Mouse (Mus musculus) midbrain, embryonic 12.5 days (tissue): ENCODE measurements around the gene Ccdc175. TPM values are rescaled to one million over a fixed set of nuclear protein-coding genes. Genes with fewer than 3 reads are reported as not detected.

ENCODE experiments used
- ATAC-seq: fragments of 200-750 bp; cut with Nextera tagmentation; 2 replicates; pipeline ENCODE4 v1.8.0; 2017; ENCODE audit warnings: low read depth, moderate TSS enrichment, moderate library complexity; ENCODE audit not compliant: low FRiP score
- H3K27ac ChIP-seq: fragments of 300-500 bp; sonication (generic); replicated peaks from 2 replicates; pipeline ENCODE4 v1.5.1; 2016; ENCODE audit warnings: mild to moderate bottlenecking
- H3K27me3 ChIP-seq: fragments of 300-500 bp; sonication (generic); 2 replicates; pipeline ENCODE4 v1.6.1; 2016; ENCODE audit warnings: mild to moderate bottlenecking
- H3K36me3 ChIP-seq: fragments of 300-500 bp; sonication (generic); 2 replicates; pipeline ENCODE4 v1.6.1; 2016
- H3K4me1 ChIP-seq: fragments of 300-500 bp; sonication (generic); 2 replicates; pipeline ENCODE4 v1.6.1; 2016
- H3K4me2 ChIP-seq: fragments of 300-500 bp; sonication (generic); replicated peaks from 2 replicates; pipeline ENCODE4 v1.6.1; 2016; ENCODE audit warnings: mild to moderate bottlenecking, moderate library complexity
- H3K4me3 ChIP-seq: fragments of 300-500 bp; sonication (generic); 2 replicates; pipeline ENCODE4 v1.5.1; 2016; ENCODE audit warnings: mild to moderate bottlenecking
- H3K9ac ChIP-seq: fragments of 300-500 bp; sonication (generic); replicated peaks from 2 replicates; pipeline ENCODE4 v1.6.1; 2016; ENCODE audit warnings: mild to moderate bottlenecking, moderate library complexity
- H3K9me3 ChIP-seq: fragments of 300-500 bp; sonication (generic); 2 replicates; pipeline ENCODE4 v1.6.1; 2016; ENCODE audit warnings: mild to moderate bottlenecking
- WGBS: fragments of 180-500 bp; shearing (Covaris S2); methylation state at CpG from one replicate; pipeline ENCODE4 v1.1.7; 2016; 5-methylcytosine and 5-hydroxymethylcytosine counted together
- microRNA-seq: library from miRNA; unstranded; fragments of <30 nt; microRNA quantifications from one replicate; pipeline ENCODE4, GENCODE M21; 2017
- polyA plus RNA-seq: library from polyadenylated mRNA; unstranded; fragments of >200 nt; fragmentation: Nextera tagmentation; extraction: Ambion mirVana; gene quantifications from 2 replicates; pipeline ENCODE4 v1.2.1, GENCODE M21; 2016

The Ccdc175 gene
- polyA plus RNA-seq, 1 experiment from 2014 or later, result not detected

GRCm38 (mm10) chr12:72069626-72070326 is 115.1 kb downstream of the Ccdc175 start:
- Histone ChIP-seq H3K4me2 (peak overlapping the region; percentile 95), H3K4me3 (peak overlapping the region; percentile 64), H3K9me3 (no peaks in the 10 kb centered on the region), H3K4me1 (peaks cover 8% of the 10 kb centered on the region), H3K36me3 (0 out of 2 replicates have a peak, but pooled peaks cover 4% of the 10 kb centered on the region), H3K27ac (peak overlapping the region; percentile 83), H3K27me3 (peaks cover 38% of the 10 kb centered on the region), H3K9ac (peak overlapping the region; percentile 74)
- WGBS, result 3% methylated on average over 40 of the region's 40 CpGs
- no peak; the same call in none of the 2 replicates for ATAC-seq

- Histone ChIP-seq H3K9me3 (no peaks in the 10 kb centered on the region), H3K4me3 (no peak overlapping the region), H3K9ac (no peak overlapping the region), H3K4me1 (no peaks in the 10 kb centered on the region), H3K27me3 (no peaks in the 10 kb centered on the region), H3K36me3 (no peaks in the 10 kb centered on the region), H3K27ac (no peak overlapping the region), H3K4me2 (no peak overlapping the region)
- no peak for ATAC-seq
- 94% methylated on average over 1 of the region's 1 CpGs for WGBS
These were observed 127.0 kb downstream of the Ccdc175 start for GRCm38 (mm10) chr12:72057780-72058179.

- Histone ChIP-seq H3K4me2 (no peak overlapping the region), H3K36me3 (no peaks in the 10 kb centered on the region), H3K9me3 (0 out of 2 replicates have a peak, but pooled peaks cover 6% of the 10 kb centered on the region), H3K27ac (no peak overlapping the region), H3K27me3 (no peaks in the 10 kb centered on the region), H3K9ac (no peak overlapping the region), H3K4me3 (no peak overlapping the region), H3K4me1 (no peaks in the 10 kb centered on the region)
- WGBS, result 15% methylated on average over 6 of the region's 6 CpGs
- ATAC-seq, result no peak
These were observed 131.0 kb downstream of the Ccdc175 start for GRCm38 (mm10) chr12:72053851-72054250.

- Histone ChIP-seq H3K4me3 (no peak overlapping the region), H3K4me1 (no peaks in the 10 kb centered on the region), H3K4me2 (no peak overlapping the region), H3K9ac (no peak overlapping the region), H3K27me3 (no peaks in the 10 kb centered on the region), H3K27ac (no peak overlapping the region), H3K36me3 (no peaks in the 10 kb centered on the region), H3K9me3 (0 out of 2 replicates have a peak, but pooled peaks cover 6% of the 10 kb centered on the region)
- WGBS, result 36% methylated on average over 6 of the region's 6 CpGs
- no peak for ATAC-seq
These were observed 131.5 kb downstream of the Ccdc175 start for GRCm38 (mm10) chr12:72053303-72053702.

- no peak for ATAC-seq
- Histone ChIP-seq H3K9me3 (0 out of 2 replicates have a peak, but pooled peaks cover 6% of the 10 kb centered on the region), H3K27ac (no peak overlapping the region), H3K36me3 (no peaks in the 10 kb centered on the region), H3K27me3 (no peaks in the 10 kb centered on the region), H3K4me1 (no peaks in the 10 kb centered on the region), H3K4me2 (no peak overlapping the region), H3K4me3 (no peak overlapping the region), H3K9ac (no peak overlapping the region)
- 79% methylated on average over 6 of the region's 6 CpGs for WGBS
These were observed 132.3 kb downstream of the Ccdc175 start for GRCm38 (mm10) chr12:72052571-72052970.

Small RNAs within 50 kb of the gene (microRNA-seq; reads per million reads assigned to microRNA genes)
- not detected for gene Gm24466

Other genes with a start within 250 kb of the Ccdc175 start
- 1.7 and 2.3 TPM in 2 replicates for gene Gpr135, start 113.9 kb downstream of the Ccdc175 start, polyA plus RNA-seq
- gene L3hypdh, start 99.6 kb downstream of the Ccdc175 start, polyA plus RNA-seq, result 8.5 and 10.2 TPM in 2 replicates
- 98.1 and 99.3 TPM in 2 replicates for gene Jkamp, start 99.4 kb downstream of the Ccdc175 start, polyA plus RNA-seq
- gene Rtn1, start 224.0 kb upstream of the Ccdc175 start, polyA plus RNA-seq, result 659 and 730 TPM in 2 replicates